Mouse (Mus musculus) urinary bladder, adult 18-20 months (tissue): ENCODE data around the gene Gm45233.
A peak's percentile ranks its signal among the peaks of the same experiment; 100 is the strongest.
"Not testable (repeated sequence)": the region's sequence is repeated elsewhere in the genome, so short reads cannot be mapped to it uniquely, and the experiment has no call there.

Source experiments
- DNase-seq, 2 experiments: peaks; one replicate each; pipeline ENCODE4 v3.0.0; 2022; ENCODE audit warnings: low spot score in 2 of 2, mixed read lengths in 2 of 2

Gene Gm45233

DNA sequence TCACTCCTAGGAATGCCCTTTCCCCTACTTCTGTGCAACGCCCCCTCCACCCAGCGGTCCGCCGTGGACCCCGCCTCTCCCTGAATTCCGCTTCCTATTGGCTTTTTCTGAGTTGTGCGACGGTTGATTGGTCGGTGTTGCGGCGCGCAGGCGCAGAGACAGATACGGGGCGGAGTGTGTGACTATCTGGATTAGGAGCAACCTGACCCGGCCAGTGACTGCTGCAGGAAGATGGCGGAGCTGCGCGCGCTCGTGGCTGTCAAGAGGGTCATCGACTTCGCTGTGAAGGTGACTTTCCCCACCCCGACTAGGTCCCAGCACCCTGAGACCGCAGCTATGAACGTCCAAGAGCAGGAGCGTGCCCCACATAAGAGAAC is at the start of gene Gm45233, which contains the start of gene Etfb:
TSS of gene Gm45233 (plus strand) at position 212 of the 377 bp plus-strand sequence.
TSS of gene Etfb (plus strand) at position 167 of the 377 bp plus-strand sequence.
- DNase-seq: peak; percentile 79 to 94

DNA sequence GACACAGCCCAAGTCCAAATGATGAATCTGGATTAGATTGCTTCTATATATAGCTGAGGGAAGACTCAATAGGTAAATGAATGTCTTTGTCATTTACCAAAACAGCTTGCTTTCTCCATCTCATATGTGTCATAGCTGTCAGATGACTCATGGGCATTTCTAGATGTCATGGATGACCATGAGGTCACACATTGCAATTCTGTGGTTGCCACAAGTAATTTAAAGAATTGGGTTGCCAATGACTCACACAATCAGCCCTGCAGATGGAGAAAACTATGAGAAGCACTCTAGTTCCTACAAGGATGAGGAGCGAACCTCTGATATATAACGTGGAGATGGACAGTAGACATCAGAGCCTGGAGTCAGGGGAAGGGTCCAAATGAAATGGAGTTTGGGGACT is 44.4 kb upstream of the Gm45233 start:
- no peak for DNase-seq

DNA sequence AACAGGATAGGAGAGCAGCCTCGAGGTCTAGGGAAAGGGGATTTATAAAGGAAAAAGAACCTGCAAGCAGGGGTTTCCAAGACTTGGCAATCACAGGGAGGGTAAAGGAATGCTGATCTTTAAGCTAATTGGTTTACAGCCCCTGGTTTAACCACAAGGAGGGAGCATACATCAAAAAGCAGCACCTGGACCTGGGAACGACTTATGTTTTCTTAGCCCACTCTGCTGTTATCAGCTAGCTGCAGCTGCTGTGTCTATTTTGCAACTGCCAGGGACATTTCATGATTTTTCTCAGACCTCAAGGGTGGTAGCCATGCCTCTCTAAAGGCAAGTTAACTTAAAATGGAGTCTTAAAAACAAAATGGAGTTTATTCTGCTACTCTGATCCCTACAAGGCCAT is 41.2 kb upstream of the Gm45233 start:
- no peak for DNase-seq

DNA sequence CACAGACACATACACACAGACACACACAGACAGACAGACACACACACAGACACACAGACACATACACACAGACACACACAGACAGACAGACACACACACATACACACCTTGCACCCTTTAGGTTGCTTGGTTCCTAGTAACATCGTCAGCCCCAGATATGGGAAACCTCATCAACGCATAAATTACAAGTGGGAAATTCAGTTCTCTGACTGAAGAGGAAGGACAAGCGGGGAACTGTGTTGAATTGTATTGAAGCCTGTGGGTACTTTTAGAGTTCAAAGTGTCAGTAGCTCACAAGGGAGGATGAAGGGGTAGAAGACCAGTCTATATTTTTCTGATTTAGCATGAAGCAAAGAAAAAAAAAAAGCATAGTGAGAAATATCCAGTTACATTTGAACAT is 36.4 kb upstream of the Gm45233 start:
- no peak for DNase-seq

DNA sequence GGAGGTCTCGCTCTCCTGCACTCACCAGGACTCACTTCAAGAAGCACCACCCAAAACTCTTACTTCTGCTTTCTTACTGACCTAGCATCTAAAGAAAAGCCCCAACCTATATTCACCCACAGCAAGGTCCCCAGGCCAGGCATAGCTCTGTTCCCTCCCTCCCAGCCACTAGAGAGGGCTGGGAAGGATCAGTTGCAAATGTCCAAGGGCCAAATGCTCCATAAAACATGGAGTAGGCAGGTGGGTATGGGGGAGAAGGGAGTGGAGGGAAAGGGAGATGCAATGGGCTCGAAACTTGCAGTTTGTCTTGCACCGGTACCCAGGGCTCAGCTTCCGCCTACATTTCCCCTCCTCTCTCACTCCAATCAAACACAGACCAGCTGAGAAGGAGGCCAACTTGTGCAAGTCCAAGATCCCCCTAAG is 35.8 kb upstream of the Gm45233 start, which contains the start of gene Siglecg:
TSS of gene Siglecg (plus strand) at position 74 of the 423 bp plus-strand sequence.
- no peak for DNase-seq

DNA sequence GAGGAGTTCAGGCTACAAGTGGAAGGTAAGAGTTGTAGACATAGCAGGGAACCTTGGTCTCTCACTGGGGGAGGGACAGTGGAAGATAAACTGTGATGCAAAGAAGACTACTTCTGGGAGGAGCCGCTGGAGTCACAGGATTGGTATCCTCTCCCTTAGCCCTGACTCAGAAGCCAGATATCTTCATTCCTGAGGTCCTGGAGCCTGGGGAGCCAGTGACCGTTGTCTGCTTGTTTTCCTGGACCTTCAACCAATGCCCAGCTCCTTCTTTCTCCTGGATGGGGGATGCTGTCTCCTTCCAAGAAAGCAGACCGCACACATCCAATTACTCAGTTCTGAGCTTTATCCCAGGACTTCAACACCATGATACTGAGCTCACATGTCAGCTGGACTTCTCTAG is 34.8 kb upstream of the Gm45233 start:
- no peak for DNase-seq

DNA sequence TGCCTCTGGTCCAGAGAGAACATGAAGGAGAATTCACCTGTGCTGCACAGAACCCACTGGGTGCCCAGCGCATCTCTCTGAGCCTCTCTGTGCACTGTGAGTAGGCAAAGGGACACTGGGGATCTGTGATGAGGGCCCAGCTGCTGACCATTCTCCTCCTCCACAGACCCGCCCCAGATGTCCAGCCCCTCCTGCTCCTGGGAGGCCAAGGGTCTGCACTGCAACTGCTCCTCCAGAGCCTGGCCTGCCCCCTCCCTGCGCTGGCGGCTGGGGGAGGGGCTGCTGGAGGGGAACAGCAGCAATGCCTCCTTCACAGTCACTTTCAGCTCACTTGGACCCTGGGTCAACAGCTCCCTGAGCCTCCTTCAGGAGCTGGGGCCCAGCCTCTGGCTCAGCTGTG is 32.2 kb upstream of the Gm45233 start:
- not testable (repeated sequence) for DNase-seq

DNA sequence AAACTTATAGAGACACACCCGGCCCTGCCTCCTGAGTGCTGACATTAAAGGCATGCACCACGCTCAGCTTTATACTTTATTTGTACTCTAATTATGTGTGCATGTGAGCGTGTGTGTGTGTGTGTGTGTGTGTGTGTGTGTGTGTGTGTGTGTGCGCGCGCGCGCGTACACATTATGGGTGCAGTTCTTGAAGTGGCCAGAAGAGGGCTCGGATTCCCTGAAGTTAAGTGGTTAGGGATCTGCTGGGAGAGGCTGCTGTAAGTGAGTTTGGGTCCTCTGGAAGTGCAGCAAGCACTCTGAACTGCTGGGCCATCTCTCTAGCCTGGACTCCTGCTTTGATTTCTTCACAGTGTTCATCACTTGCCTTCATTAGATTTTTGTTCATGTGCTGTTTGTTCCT is 26.6 kb upstream of the Gm45233 start:
- DNase-seq: no peak

DNA sequence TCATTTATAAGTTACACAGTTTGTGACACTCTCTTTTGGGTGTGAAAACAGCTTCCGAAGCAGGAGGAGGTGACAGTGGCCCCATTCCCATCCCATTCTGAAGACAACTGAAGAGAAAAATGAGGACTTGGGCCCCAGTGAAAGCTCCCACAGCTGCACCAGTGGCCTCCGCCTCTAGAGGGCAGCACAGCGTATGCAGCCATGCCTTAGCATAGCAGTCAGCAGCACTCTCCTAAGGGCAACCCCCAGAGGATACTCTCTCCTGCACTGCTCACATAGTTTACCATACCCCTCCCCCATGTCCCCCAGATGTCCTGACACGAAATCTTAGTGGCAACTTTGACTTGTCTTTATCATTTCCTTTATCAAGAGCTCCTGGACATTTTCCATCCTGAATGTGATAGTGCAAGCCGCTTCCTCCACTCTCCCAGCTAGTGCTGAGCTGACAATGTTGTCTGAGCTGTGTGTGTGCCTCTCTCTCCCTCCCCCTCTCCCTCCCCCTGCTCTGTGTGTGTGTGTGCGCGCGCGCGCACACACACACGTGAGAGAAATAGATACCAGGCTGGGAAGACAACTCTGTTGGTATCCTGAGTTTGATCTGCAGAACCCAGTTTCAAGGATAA is 20.8 kb upstream of the Gm45233 start:
- DNase-seq: peak; percentile 68 to 84

DNA sequence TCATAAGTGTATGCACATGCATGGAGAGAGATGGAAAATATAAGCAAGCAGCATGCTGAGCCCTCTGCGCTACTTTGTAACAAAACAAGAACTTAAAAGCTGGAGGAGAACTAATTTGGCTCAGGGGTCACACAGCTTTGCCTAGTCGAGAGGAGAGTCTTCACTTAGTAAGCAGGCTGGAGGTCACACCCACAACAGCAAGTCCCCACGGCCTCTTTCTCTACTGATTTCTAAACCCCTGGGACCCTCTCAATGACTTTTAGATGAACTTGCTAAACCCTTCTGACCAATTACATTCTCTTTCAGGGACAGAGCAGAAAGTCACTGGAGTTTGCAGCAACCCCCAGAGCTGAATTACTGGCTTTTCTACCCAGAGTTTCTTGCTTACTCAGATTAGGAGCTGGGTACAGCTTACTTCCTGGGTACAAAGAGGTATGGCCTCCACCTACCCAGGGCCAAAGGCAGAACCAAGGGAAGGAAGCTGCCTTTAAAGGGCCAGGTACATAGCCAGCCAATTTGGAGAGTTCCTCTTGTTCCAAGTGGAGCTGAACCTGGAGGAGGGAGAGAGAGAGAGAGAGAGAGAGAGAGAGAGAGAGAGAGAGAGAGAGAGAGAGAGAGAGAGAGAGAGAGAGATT is 19.8 kb upstream of the Gm45233 start:
- no peak for DNase-seq

DNA sequence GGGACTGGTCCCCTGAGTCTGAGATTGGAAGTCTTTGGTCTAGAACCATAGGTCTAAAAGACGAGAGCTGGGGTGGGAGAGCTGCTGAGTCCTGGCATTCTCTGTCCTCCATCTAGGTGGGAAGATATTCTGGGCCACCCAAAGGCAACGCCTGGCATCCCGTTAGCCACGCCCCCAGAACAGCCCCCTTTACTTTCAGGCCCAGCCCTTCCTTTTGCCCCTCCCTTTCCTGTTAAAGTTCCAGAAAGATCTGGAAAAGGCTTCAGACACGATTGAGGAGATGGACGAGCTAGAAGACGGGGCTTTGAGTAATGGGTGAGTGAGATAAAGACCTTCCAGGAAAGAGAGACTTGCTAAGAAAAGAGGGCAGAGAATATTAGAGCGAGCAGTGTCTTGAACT is 16.5 kb upstream of the Gm45233 start, which contains the start of gene Lim2:
TSS of gene Lim2 (plus strand) at position 265 of the 400 bp plus-strand sequence.
- DNase-seq: no peak

DNA sequence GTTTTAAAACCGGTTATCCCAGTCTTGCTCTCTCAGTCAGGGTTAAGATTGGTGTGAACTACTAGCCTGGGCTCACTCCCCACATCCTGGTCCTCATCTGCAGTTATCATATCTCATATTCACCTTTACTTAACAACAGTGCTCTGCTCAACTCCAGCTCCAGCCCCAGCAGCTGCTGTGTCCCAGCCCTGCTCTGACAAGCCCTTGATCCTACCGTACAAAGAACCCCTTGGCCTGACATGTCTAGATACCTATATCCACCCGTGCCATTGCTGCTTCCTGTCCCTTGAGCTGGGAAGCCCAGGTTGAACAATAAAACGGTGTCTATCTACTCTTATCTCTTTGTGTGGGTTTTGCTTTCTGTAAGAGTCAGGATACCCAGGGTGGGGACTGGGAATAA is 14.4 kb upstream of the Gm45233 start:
- no peak for DNase-seq

DNA sequence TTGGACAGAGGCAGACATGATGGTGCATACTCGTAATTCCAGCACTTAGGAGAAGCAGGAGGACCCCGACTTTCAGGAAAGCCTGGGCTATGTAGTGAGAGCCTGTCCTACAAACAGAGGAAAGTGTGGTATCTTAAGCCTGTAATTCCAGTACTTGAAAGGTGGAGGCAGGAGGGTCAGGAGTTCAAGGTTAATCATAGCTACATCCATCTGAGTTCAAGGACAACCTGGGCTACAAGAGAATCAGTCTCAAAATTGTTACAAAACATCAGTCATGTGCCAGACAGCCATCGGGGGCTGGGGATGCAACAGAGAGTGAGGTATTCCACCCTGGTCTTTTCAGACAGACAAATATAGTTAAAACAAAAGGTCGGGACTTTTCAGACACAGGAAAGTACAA is 11.0 kb upstream of the Gm45233 start:
- DNase-seq: no peak

DNA sequence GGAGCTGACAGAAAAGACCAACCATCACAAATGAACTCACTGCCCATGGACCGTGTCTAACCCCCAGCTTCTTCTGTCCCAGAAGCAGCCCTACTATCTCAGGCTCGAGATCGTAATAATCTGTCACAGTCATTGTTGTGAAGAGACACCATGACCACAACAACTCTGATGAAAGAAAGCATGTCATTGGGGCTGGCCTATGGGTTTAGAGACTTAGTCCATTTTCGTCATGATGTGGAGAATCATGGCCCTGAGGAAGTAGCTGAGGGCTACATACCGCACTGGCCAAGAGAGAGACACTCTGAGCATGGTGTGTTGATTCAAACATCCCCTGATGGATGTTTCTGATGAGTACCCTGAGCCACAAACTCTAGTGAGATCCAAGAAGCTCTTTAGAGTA is 9.3 kb upstream of the Gm45233 start:
- no peak for DNase-seq

DNA sequence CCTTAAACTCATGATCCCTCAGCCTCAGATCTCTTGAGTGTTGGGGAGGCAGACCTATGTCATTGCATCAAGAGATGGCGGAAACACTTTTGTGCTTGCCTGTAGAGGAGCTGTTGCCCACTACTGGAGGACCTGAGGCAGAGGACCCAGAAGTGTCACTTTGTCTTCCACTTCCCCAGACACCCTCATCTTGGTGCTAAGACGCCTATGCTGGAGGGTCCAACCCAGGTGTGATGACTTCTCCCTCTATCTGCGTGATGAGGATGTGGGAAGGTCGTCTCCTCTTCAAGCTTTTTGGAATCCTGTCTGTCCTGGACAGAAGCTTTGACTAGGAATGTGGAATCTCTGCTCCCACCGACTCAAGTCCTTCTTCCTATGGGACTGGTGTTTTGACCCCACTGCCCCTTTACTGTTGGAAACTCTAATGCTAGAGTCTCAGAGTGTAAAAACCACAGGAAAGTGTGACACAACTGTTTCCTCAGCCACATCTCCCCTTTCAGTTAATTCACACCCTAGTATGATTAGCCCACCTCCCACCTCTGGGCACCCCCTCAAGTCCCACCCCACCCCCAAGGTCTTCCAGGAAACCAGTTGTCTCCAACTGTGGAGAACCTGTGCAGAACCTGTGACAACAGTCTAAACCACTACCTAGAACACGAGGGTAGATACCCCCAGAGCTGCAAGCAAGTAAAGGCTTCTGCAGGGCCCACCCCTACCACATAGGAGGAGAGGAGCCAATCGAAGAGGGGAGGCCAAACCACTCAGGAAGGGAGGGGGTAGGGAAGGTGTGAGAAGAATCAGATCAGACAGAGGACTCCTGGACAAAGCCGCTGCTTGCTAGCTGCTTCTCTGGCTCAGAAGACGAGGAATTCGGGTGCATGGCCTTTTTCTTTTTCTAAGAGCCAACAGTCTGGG is 7.3 kb upstream of the Gm45233 start, which contains the start of gene Nkg7:
TSS of gene Nkg7 (plus strand) at position 733 of the 915 bp plus-strand sequence.
- no peak for DNase-seq

DNA sequence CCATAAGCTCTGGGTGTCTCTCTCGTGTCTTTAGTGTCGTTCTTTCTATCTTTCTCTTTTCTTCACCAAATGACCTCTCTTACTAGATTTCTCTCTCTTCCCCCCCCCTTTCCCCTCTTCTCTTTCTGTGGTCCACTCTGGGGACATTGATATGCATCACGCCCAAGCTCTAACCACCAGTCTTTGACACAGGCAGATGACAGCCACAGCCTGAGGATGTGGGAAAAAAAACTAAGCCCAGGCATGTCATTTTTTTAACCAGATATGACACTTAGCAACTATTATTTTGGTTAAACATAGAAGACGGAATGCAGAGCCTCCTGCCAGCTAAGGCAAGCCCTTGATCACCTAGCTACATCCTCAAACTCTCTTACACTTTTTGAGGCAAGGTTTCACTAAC is 5.3 kb upstream of the Gm45233 start:
- no peak for DNase-seq

DNA sequence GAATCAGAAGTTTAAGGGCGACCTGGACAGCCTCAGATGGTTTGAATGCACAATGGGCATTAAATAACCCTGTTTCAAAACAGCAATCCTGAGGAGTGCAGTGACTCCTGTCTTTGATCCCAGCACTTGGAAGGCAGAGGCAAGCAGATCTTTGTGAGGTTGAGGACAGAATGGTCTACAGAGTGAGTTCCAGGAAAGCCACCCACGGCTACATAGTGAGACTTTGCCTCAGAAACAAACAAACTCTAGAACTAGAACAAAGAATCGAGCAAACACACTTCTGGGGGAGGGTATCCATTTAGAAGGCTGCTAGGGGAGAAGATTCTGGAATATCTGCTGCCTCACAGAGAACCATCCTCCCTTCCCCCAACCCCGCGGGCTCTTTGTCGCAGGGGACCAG is 3.4 kb upstream of the Gm45233 start, which contains the start of gene Cldnd2:
TSS of gene Cldnd2 (plus strand) at position 301 of the 400 bp plus-strand sequence.
- no peak for DNase-seq

DNA sequence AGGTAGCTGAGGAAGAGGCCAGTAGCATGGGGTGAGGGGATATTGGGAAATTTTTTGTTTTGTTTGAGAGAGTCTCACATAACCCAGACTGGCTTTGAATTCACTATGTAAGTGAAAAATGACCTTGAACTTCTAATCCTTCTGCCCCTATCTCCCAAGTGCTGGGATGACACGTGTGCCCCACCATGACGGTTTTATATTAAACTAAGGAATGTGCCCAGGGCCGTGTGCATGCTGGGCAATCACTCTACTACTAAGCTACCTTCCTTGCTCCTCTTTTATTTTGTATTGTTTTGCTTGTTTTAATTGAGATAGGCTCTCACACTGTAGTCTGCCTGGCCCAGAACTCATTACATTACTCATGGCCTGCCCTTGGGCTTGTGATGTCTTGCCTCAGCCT is 2.9 kb upstream of the Gm45233 start:
- DNase-seq: no peak

DNA sequence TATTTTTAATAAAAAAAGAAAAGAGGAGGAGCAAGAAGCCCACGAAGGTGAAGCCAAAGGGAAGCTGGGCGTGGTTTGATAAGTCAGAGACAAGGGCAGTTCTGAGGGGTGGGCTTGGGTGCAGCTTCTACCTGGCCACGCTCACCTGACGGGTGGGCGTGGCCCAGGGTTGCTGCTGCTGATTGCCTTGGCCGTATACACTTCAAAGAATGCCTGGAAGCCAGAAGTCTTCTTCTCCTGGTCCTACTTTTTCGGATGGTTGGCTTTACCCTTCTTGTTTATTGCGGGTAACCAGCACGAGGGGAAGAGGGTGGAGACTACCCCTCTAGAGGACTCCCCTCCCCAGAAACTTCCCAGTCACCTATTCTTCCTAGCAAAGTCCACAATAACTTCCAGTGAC is 1.2 kb upstream of the Gm45233 start:
- no peak for DNase-seq

DNA sequence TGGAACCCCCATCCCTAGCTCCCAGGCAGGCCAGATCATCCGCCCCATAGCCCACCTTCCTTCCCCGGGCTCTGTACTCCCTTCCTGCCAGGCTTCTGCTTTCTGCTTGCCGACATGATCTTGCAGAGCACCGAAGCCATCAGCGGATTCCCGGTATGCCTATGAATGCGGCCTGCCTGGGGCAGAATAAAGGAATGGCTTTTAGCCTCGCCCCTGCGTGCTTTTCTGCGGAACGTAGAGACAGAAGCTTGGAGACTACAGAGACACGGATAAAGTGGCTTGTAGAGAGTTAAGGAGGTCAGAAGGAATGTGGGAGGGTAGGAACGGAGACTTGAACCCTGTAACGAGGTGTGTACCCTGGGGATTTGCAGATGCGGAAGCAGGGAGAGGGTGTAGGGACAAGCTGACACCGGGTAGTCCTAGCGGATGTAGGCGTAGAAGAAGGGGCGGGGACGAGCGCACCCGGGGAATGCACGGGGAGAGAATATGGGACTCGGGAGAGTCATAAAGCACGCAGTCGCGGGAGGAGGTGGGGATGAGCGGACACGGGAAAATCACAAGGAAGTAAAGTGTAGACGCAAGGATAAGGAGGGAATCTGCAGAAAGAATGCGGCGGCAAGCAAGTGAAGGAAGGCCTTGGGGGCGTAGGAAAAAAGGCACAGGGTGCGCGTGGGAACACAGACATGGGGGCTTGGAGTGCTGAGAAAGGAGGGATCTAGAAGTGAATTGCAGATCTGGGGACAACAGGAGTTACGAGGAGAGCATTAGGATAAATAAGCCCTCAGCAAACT is 607 bp upstream of the Gm45233 start:
- DNase-seq: peak; percentile 76 to 81

DNA sequence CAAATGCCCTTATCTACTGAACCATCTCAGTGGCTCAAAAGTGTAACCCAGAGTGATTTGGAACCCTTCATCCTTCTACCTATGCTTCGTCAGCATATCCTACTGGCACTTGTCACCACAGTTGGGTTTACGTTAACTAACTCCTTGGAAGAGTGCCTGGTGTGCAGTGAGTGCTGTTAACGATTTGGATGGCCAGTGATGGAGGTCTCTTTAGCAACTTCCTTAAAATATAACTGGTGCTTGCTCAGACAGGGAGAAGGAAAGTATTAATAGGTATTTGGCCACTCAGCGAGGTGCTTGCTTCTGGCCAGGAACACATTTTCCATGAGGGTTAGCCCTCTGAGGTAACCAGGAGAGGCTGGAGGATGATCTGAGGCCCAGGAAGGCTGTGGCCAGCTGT is 3.9 kb downstream of the Gm45233 start:
- no peak for DNase-seq
